Mouse (Mus musculus): ENCODE measurements around the gene Nr4a3. TPM values are rescaled to one million over a fixed set of nuclear protein-coding genes. Genes with fewer than 3 reads are reported as not detected.
A peak's percentile ranks its signal among the peaks of the same experiment; 100 is the strongest.

Nr4a3 gene
- total and polyA plus RNA-seq, 3 experiments = 1.7 to 6.7 (median 5.3) TPM

DNA sequence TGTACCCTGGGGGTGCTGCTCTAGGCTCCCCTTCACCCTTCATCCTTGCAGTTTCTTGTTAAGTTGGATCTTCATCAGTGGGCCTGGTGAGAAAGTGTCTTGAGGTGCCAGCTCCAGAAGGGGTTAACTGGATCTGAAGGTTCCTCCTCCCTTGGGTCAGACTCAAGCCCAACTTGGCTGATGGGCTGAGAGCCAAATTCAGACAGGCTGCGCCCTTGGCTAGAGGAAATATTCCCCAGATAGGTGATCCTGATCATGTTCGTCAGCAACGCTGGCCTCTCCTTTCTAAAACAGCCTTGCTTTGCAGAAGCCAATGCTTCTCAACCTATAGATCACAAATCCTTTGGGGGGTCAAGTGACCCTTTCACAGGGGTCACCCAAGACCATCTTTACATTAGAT is 27.1 kb downstream of the Nr4a3 start:
- H3K27me3 ChIP-seq (ENCODE audit: control insufficient read depth, insufficient read depth, low read length) = no peaks in the 10 kb centered on the region
- DNase-seq = no peak
- no peaks in the 10 kb centered on the region for H3K36me3 ChIP-seq (ENCODE audit: control insufficient read depth, insufficient read depth, low read length)
- peaks cover 1% of the 10 kb centered on the region; the same call in 1 of the 2 replicates for H3K4me1 ChIP-seq (ENCODE audit: control insufficient read depth, insufficient read depth, low read length)
- WGBS = 43% methylated on average over 3 of the region's 3 CpGs
- H3K9ac ChIP-seq (ENCODE audit: low read depth, low read length) = no peak overlapping the region
- TF ChIP-seq POLR2A (IDR thresholded peaks at IDR 0.05; ENCODE audit: insufficient read depth, low read depth, low read length) (no peak), EP300 (IDR thresholded peaks at IDR 0.05; ENCODE audit: insufficient read depth, low read depth, low read length) (no peak), CTCF (IDR thresholded peaks at IDR 0.05) (no peak)
- no peak overlapping the region for H3K4me3 ChIP-seq
- H3K79me2 ChIP-seq (replicated peaks; ENCODE audit: control insufficient read depth, insufficient read depth, low read length) = no peaks in the 10 kb centered on the region
- intact Hi-C loops (cut with DNase I) = no loop called here
- H3K27ac ChIP-seq = no peak overlapping the region

DNA sequence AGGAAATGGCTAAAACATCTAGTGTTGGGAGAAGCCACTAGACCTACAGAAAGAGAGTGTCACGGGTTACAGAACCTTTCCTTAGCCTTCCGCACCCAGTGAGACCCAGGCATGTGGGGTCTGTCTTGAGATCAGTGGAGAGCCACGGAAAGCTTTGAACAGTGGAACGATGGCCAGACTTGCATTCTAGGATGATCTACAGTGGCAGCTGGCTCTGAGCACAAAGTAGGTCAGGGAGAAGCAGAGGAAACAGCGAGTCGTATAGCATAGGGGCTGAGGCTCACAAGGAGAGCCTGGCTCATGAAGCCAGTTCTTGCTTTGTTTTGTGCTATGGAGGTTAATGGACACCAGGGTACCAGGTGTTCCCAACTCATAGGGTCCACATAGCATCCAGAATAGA is 28.4 kb downstream of the Nr4a3 start:
- WGBS = 81% methylated on average over 6 of the region's 6 CpGs
- intact Hi-C loops (cut with DNase I) = no loop called here
- Histone ChIP-seq H3K4me3 (no peak overlapping the region), H3K36me3 (ENCODE audit: control insufficient read depth, insufficient read depth, low read length) (no peaks in the 10 kb centered on the region), H3K27me3 (ENCODE audit: control insufficient read depth, insufficient read depth, low read length) (no peaks in the 10 kb centered on the region), H3K9ac (ENCODE audit: low read depth, low read length) (no peak overlapping the region), H3K79me2 (replicated peaks; ENCODE audit: control insufficient read depth, insufficient read depth, low read length) (no peaks in the 10 kb centered on the region), H3K4me1 (ENCODE audit: control insufficient read depth, insufficient read depth, low read length) (peaks cover 3% of the 10 kb centered on the region), H3K27ac (no peak overlapping the region)
- DNase-seq = no peak
- TF ChIP-seq POLR2A (IDR thresholded peaks at IDR 0.05; ENCODE audit: insufficient read depth, low read depth, low read length) (no peak), EP300 (IDR thresholded peaks at IDR 0.05; ENCODE audit: insufficient read depth, low read depth, low read length) (no peak), CTCF (IDR thresholded peaks at IDR 0.05) (no peak)

DNA sequence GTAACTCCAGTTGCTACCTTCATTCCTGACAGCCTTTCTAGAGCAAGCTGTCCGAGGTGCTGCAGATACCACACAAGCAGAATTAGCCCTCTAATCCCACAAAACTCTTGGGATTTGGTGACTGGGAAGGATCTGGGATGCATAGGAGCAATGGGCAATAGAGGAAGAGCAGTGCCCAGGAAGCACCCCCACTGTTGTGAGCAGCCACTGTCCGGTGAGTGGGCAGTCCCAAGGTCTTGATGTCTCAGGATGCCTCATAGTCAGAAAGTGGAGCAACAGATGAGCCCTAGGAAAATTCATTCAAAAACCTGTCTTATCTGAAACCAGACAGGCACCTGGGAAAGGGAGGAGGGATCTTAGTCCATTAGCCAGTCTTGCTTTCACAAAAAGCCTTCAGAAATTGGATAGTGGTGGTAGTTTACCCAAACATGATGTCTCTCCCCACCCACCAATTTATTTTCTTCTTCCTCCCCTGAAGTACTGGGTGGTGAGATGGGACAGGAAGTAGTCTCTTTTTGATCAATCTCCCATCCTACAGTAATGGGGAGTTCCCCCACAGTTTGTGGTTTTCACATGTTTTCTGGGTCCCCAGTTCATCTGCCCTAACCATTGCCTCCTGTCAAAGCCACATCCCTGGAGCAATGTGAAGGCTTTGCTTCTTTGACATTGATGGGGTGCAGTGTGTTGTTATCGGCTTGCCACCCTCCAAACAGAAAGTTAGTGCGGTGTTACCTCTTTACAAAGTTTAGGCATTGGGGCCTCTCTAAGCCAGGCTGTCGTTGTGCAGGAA is 29.7 kb downstream of the Nr4a3 start:
- H3K4me3 ChIP-seq = no peak overlapping the region
- H3K36me3 ChIP-seq (ENCODE audit: control insufficient read depth, insufficient read depth, low read length) = no peaks in the 10 kb centered on the region
- peaks cover 3% of the 10 kb centered on the region for H3K4me1 ChIP-seq (ENCODE audit: control insufficient read depth, insufficient read depth, low read length)
- no peaks in the 10 kb centered on the region for H3K79me2 ChIP-seq (replicated peaks; ENCODE audit: control insufficient read depth, insufficient read depth, low read length)
- no peak overlapping the region for H3K9ac ChIP-seq (ENCODE audit: low read depth, low read length)
- WGBS = 83% methylated on average over 5 of the region's 5 CpGs
- H3K27ac ChIP-seq = no peak overlapping the region
- intact Hi-C loops (cut with DNase I) = no loop called here
- no peak for DNase-seq
- no peak for TF ChIP-seq POLR2A (IDR thresholded peaks at IDR 0.05; ENCODE audit: insufficient read depth, low read depth, low read length)
- no peak for TF ChIP-seq EP300 (IDR thresholded peaks at IDR 0.05; ENCODE audit: insufficient read depth, low read depth, low read length)
- TF ChIP-seq CTCF (IDR thresholded peaks at IDR 0.05) = no peak
- H3K27me3 ChIP-seq (ENCODE audit: control insufficient read depth, insufficient read depth, low read length) = no peaks in the 10 kb centered on the region

DNA sequence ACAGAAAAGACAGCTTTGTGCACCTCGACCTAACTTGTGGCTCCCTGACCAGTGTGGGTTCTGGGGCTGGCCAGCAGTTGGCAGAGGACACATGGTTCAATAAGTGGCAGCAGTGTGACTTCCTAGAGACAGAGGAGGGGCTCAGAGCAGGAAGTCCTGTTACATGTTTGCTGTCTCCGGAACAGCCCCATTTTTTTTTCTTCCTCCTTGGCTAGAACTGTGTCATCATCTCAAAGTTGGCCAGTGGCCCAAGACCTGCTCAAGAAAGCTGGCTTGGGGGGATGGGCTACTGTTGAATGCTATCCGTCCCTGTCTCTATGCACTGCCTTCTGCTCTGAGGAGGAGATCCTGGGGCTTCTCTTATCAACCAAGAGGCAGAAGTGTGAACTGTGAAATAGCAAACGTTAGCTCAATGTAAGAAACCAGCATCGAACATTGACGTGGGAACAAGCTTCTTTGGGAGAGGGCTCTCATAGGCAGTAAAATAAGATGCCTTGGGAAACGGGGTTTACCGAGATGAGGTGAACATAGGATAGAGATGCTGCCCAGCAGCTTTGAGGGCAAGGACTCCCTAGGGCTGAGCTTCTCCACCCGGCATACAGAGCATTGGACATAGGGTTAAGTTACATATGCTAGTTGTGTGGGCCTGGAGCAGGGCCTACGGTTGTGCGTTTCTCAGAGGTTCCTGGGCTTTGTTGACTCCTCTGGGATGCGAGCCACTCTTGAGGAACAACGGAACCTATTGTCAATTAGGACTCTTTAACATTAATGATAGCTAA is 31.9 kb downstream of the Nr4a3 start:
- H3K4me1 ChIP-seq (ENCODE audit: control insufficient read depth, insufficient read depth, low read length) = peaks cover 3% of the 10 kb centered on the region
- no peaks in the 10 kb centered on the region for H3K36me3 ChIP-seq (ENCODE audit: control insufficient read depth, insufficient read depth, low read length)
- DNase-seq = peak; percentile 28 to 44
- H3K9ac ChIP-seq (ENCODE audit: low read depth, low read length) = no peak overlapping the region
- 50% methylated on average over 13 of the region's 13 CpGs for whole genome bisulfite sequencing
- H3K27me3 ChIP-seq (ENCODE audit: control insufficient read depth, insufficient read depth, low read length) = no peaks in the 10 kb centered on the region
- no peak overlapping the region for H3K4me3 ChIP-seq
- no peak for TF ChIP-seq EP300 (IDR thresholded peaks at IDR 0.05; ENCODE audit: insufficient read depth, low read depth, low read length)
- no peak for TF ChIP-seq POLR2A (IDR thresholded peaks at IDR 0.05; ENCODE audit: insufficient read depth, low read depth, low read length)
- TF ChIP-seq CTCF (IDR thresholded peaks at IDR 0.05) = no peak
- H3K79me2 ChIP-seq (replicated peaks; ENCODE audit: control insufficient read depth, insufficient read depth, low read length) = no peaks in the 10 kb centered on the region
- intact Hi-C loops (cut with DNase I) = no loop called here
- no peak overlapping the region for H3K27ac ChIP-seq

DNA sequence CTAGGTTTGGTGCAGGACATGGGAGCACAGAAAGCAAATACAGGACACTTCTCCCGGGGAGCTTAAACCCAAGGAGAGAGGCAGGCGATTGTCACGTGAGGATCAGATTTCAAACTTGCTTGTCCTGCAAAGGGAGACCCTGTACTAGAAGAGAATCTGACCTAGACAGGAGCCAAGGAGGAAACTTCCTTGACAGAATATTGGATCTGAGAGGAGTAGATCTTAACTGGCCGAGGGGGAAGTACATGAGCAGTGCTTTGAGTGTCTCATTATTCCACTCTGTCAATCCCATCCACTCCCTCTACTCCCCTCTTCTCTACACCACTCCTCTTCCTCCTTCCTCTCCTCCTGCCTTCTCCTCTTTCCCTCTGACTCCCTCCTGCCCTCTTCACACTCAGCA is 33.3 kb downstream of the Nr4a3 start:
- Histone ChIP-seq H3K79me2 (replicated peaks; ENCODE audit: control insufficient read depth, insufficient read depth, low read length) (no peaks in the 10 kb centered on the region), H3K4me3 (no peak overlapping the region), H3K9ac (ENCODE audit: low read depth, low read length) (no peak overlapping the region), H3K27me3 (ENCODE audit: control insufficient read depth, insufficient read depth, low read length) (no peaks in the 10 kb centered on the region), H3K4me1 (ENCODE audit: control insufficient read depth, insufficient read depth, low read length) (peaks cover 3% of the 10 kb centered on the region), H3K27ac (no peak overlapping the region), H3K36me3 (ENCODE audit: control insufficient read depth, insufficient read depth, low read length) (no peaks in the 10 kb centered on the region)
- 24% methylated on average over 4 of the region's 4 CpGs for WGBS
- DNase-seq = no peak
- intact Hi-C loops (cut with DNase I) = no loop called here
- no peak for TF ChIP-seq EP300 (IDR thresholded peaks at IDR 0.05; ENCODE audit: insufficient read depth, low read depth, low read length)
- TF ChIP-seq POLR2A (IDR thresholded peaks at IDR 0.05; ENCODE audit: insufficient read depth, low read depth, low read length) = no peak
- no peak for TF ChIP-seq CTCF (IDR thresholded peaks at IDR 0.05)

All from heart, adult 2 months (tissue).